Mouse (Mus musculus) adrenal gland, postnatal 36 days (tissue): Measurements from ENCODE around the gene Hist1h2bj. TPM values are rescaled to one million over a fixed set of nuclear protein-coding genes. Genes with fewer than 3 reads are reported as not detected.
A peak's percentile ranks its signal among the peaks of the same experiment; 100 is the strongest.

ENCODE experiments used
- DNase-seq, 2 experiments: peaks; one replicate each; pipeline ENCODE4 v3.0.0; 2021; ENCODE audit warnings: mixed read lengths in 1 of 2
- long read RNA-seq, 2 experiments: library from polyadenylated mRNA; stranded (forward); transcript quantifications; one replicate each; pipeline ENCODE4 v2.0.0; 2021; ENCODE audit warnings: borderline sequencing depth in 2 of 2
- total RNA-seq, 2 experiments: library from RNA; stranded (reverse); gene quantifications; 2 replicates each; pipeline ENCODE4 v1.2.3; 2021

The Hist1h2bj gene
- 10 to 100 TPM; 40.2 to 48.5 TPM for total RNA-seq
- long read RNA-seq, experiment 1, partial matches to known transcripts, result 0 of 1 reads
- long read RNA-seq, experiment 1, other reads (novel, unspliced or antisense), result 1 of 1 reads
- long read RNA-seq, experiment 2, result 0 reads

DNA sequence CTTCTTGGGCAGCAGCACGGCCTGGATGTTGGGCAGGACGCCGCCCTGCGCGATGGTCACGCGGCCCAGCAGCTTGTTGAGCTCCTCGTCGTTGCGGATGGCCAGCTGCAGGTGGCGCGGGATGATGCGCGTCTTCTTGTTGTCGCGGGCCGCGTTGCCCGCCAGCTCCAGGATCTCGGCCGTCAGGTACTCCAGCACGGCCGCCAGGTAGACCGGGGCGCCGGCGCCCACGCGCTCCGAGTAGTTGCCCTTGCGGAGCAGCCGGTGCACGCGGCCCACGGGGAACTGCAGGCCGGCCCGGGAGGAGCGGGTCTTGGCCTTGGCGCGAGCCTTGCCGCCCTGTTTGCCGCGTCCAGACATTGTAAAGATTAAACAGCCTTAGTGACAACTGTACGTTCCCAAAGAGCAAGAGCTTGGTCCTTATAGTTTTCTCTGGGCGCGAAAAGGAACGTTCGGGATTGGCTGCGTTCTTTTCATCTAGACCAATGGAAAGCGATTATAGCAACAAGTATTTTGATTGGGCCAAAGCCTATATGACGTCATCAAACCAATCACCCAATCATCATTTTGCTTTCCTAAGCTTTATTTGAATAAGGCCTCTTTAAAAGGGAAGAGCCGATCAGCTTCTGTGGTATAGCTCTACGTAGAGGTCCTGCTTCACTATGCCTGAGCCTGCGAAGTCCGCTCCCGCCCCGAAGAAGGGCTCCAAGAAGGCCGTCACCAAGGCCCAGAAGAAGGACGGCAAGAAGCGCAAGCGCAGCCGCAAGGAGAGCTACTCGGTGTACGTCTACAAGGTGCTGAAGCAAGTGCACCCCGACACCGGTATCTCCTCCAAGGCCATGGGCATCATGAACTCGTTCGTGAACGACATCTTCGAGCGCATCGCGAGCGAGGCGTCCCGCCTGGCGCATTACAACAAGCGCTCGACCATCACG lies at the start of gene Hist1h2bj, which contains the start of gene Hist1h2ag:
Gene Hist1h2bj, plus strand, starts transcription at position 647 of the 935 bp plus-strand sequence.
Gene Hist1h2ag, minus strand, starts transcription at position 377 of the 935 bp plus-strand sequence.
- peak; percentile 78 to 79 for DNase-seq

- DNase-seq, result peak in 1 of 2 experiments; percentile 24
Measured at GRCm38 (mm10) chr13:21993957-21994738, 48.9 kb upstream of the Hist1h2bj start.

- DNase-seq, result no peak
Measured at GRCm38 (mm10) chr13:21994896-21995295, 48.1 kb upstream of the Hist1h2bj start.

DNA sequence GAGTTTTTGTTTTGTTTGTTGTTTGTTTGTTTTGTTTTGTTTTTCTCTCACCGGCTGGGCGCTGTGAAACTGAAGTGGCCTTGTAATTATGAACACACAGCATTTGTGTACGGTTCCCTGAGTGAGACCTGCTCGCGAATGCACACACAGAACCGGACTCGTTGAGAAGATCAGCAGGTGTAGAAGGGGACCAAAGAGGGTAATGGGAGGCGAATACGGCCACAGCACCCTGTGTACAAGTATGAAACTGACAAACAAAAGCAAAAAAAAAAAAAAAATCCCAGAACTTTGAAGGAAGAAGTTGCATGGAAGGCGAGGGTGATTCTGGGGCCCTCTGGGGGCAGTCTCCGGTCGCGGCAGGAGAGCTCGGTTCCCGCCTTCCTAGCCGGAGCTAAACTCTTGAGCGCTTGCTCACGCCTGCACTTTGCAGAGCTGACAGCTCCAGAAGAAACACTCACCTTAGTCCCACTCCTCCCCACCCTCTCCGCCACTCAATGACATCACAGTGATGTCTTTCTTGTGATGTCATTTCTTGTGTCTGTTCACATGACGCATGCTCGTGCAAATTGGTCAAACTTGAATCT lies 47.6 kb upstream of the Hist1h2bj start:
- DNase-seq, result no peak

- DNase-seq, result no peak
Measured at GRCm38 (mm10) chr13:21996101-21996839, 46.7 kb upstream of the Hist1h2bj start.

DNA sequence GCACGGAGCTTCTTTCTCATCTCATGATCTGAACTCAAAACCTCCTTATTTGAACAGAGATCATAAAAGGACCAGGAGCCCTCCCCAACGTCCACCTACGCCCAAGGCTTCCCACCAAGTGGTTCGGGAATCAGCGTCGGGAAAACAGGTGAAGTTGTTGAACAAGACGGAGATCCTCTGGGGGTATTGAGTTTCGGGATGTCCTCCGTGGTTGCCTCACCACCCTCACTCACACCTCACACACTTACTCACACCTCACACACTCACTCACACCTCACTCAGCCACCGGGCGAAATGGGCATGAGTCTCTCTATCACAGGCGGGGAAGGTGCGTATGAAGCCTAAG lies 46.2 kb upstream of the Hist1h2bj start:
- DNase-seq, result no peak

DNA sequence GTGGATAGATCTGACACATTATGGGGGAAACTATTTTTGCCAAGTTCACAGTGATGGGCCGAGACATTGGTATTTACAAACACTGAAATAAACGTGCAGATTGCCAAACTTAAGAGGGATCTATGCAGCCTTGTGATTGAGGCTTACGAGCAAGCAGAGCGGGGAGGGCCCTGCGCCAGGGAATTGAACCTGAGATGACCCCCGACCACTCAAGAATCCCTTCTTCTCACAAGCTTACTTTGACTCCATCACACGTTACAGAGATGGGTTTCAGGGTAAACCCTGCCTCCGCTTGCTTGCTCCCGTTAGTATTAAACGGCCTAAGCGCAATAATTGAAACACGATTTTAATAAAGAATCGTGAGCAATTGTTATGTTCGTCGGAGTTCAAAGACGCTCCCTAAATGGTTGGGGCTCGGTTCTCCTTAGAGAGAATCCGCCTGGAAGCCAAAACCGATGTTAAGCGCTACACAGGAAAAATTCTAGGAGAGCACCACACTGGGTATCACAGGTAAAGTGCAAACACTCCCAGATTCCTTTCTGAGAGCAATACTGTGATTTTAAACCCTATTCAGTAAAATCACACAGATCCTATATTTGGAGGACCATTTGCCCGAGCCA lies 45.7 kb upstream of the Hist1h2bj start:
- no peak for DNase-seq

GRCm38 (mm10) chr13:21997821-21998220 lies 45.2 kb upstream of the Hist1h2bj start:
- DNase-seq, result no peak

GRCm38 (mm10) chr13:21998412-21998811 lies 44.6 kb upstream of the Hist1h2bj start:
- DNase-seq, result no peak

DNA sequence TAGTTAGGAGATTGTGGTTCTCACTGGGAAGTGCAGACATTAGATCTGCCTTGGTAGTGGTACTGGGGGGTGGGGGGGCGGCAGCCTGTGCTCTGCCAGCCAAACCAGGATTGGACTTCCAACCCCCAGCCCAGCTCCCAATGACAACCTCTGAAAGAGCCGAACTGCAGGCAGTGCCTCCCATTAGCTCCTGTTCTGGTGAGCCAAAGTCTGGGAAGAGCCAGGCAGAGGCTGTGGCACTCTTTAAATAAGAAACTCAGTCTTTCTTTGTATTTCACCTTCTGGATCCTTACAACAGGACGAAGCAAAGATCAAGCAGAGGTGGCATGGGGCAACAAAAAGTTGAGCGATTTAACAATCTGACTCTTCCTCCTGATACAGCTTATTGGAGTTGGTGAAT lies 43.9 kb upstream of the Hist1h2bj start:
- no peak for DNase-seq

- no peak for DNase-seq
Measured at GRCm38 (mm10) chr13:22001346-22001745, 41.7 kb upstream of the Hist1h2bj start.

- no peak for DNase-seq
Measured at GRCm38 (mm10) chr13:22001823-22002222, 41.2 kb upstream of the Hist1h2bj start.

- DNase-seq, result peak; percentile 49 to 61
Measured at GRCm38 (mm10) chr13:22005605-22006333, 37.2 kb upstream of the Hist1h2bj start.

DNA sequence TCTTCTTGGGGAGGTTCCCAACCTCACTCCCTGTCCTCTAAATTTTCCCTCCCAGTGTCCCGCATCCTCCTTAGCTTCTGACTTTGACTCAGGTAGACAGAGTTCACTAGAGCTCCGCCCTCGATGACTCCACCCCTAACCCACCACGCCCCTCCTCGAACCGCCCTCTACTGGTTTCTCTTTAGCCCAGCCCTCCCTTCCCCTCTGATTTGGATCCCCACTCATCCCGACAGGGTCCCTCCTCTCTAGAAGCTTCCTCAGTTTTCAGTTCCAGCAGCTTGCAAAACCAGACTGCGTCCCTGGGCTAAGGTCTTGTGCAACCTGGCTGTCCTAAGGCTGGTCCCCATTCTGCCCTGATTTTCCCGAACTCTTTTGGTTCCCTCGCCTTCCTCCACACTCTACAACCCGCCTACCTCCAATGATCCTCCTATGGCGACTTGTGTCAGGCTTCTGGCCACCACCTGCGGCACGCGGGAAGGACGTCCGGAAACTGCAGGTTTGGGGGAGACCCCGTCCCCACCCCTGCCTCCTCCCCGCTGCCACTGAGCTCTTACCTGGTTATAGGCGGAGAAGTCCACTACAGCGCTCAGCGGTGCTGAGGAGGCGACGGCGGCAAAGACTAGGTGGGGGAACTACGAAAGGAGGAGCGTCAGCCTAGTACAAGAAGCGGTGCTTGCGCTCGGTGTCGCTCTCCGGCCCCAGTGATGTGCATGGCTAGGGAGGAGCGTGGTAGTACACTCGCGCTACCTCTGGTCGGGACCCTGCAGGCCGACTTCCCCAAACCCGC lies 36.5 kb upstream of the Hist1h2bj start:
- DNase-seq, result peak; percentile 62 to 63

DNA sequence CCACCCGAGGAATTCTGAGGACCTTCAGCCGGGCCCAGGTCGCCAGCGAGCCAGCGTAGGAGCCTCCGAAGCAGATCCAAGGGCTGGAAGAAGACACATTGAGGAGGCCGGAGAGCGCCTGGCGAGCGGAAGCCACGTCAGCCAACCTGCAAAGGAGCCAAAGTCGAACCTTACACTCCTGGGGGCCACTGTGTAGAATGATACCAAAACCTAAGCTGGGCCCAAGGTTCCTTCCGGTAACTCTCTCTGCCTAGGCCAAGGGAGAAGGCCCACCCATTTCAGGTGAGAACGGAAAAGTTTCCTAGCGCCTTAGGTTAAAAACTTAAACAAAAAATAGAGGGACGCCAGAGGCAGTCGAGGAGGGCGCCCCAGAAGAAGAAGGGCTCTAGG lies 35.9 kb upstream of the Hist1h2bj start:
- no peak for DNase-seq

DNA sequence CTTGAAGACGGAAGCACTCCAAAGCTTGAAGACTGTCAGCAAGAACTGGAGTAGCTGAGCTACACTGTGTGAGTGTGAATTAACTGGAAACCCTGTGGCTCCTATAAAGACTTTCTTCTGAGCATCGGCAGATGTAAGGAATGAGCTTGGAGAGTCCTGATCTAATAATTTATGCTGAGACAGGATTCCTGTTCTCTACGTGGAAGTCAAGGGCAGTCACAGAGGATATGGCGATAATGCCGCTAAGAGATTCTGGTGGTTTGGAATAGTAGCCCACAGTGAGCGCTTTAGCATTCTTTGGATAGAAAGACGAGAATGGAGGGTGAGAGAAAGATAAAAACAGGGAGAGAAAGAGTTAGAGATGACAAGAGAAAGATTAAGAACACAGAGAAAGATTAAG lies 35.1 kb upstream of the Hist1h2bj start:
- DNase-seq, result no peak

DNA sequence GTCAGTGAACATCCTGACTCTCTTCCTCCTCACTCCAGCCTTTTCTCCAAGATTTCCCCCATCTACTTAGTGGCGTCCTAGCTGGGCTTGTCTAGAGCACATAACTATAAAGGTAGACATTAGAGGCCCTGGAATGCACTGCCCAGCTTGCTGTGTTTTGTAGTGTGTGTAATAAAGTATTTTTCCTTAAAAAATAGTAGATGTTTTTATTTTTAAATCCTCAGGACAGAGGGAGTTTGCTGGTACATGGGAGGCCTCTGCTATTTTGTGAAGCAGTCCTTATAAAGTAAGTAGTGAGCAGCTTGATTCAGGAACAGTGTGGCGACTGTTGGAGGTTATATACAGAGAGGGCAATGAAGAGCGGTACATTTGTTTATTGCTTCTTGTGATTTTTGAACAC lies 34.3 kb upstream of the Hist1h2bj start:
- DNase-seq, result no peak

GRCm38 (mm10) chr13:22009642-22010041 lies 33.4 kb upstream of the Hist1h2bj start, which contains the start of gene Prss16:
Gene Prss16, minus strand, starts transcription at chr13:22009742.
- no peak for DNase-seq

DNA sequence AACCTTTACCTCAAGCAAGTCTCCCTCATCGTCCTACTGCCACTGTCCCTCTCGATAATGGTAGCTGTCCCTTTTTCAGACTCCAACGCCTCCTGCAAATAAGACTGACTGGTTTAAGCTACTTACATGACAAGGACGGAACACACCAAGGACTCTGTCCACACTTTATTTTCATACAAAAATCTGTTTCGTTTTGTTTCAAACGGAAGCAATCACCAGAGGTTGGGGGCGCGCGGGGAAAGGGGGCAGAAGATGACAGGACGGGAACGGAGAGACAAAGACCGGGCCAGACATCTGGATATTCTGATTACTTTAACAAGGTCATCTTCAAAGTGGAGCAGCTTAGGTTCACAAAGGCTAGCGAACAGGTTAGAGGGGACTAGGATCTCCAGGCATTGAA lies 29.3 kb upstream of the Hist1h2bj start:
- DNase-seq, result no peak
